11 mouse cellular contexts compared by ENCODE assay signal in the genomic region with DNA sequence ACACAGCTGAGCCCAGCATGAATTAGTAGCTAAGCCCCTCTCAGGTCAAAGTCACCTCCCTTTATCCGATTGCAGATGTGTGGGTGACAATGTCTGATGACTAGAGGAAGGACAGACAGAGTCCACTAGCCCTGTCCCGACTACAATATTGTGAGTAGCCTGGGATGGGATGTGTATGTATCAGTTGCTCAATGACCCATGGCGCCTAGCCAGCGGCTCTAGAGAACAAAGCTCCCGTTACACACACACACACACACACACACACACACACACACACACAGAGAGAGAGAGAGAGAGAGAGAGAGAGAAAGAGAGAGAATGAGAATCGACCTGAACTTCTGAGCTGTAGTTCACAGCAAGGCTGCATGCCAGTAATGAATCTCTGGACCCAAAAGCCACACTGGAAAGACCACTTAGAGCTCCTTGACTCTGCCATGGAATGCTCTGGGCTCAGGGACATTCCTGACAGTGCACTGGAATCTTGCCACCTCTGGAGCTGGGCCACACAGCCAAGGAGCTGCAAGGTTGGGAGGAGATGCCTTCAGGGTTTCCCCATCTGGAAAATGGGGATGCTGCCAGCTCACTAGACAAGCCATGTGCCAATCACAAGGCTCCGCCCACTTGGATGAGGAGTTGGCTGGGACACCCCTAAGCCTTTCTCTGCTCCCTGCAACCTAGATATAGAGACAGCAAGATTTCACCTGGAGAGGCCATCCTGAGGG. TPM values are rescaled to one million over a fixed set of nuclear protein-coding genes. Genes with fewer than 3 reads are reported as not detected.
A peak's percentile ranks its signal among the peaks of the same experiment; 100 is the strongest.
DNase-seq lines count a peak whose midpoint lies in the region; ATAC-seq and TF ChIP-seq lines count a peak whose summit lies in the region.
"Had no signal": no experiment of that assay in that cellular context is flagged by ENCODE, and none has a peak within 500 bp of the region (broad histone marks: within the 10 kb centered on the region; RNA-seq: fewer than 3 reads in every experiment).

No protein-coding gene starts in this region.

- no peak for ATAC-seq in heart, embryonic 15.5 days (replicated peaks; ENCODE audit: insufficient number of reproducible peaks, insufficient read depth, low FRiP score, low read depth)
- ATAC-seq in heart, embryonic 12.5 days (ENCODE audit: insufficient number of reproducible peaks, low FRiP score) = no peak
- ATAC-seq in lung, embryonic 14.5 days (ENCODE audit: insufficient read depth) = no peak
- no peak for ATAC-seq in hindbrain, embryonic 11.5 days (ENCODE audit: low FRiP score)
- ATAC-seq in forebrain, embryonic 15.5 days (replicated peaks) = no peak
- ATAC-seq: intestine, embryonic 16.5 days had no signal

- peaks cover 15% of the 10 kb centered on the region for H3K36me3 ChIP-seq in heart, embryonic 15.5 days
- peaks cover 26% of the 10 kb centered on the region for H3K36me3 ChIP-seq in heart, embryonic 12.5 days
- H3K36me3 ChIP-seq in lung, embryonic 14.5 days (ENCODE audit: insufficient read depth) = peaks cover 25% of the 10 kb centered on the region
- H3K36me3 ChIP-seq in hindbrain, embryonic 11.5 days (ENCODE audit: control insufficient read depth, insufficient read depth, low read length) = no peaks in the 10 kb centered on the region
- no peaks in the 10 kb centered on the region for H3K36me3 ChIP-seq in forebrain, embryonic 15.5 days
- H3K36me3 ChIP-seq: G1E had no signal

- H3K9ac ChIP-seq in heart, embryonic 15.5 days = no peak overlapping the region
- no peak overlapping the region for H3K9ac ChIP-seq in heart, embryonic 12.5 days
- no peak overlapping the region for H3K9ac ChIP-seq in lung, embryonic 14.5 days
- H3K9ac ChIP-seq in hindbrain, embryonic 11.5 days (ENCODE audit: low read depth, low read length) = no peak overlapping the region
- H3K9ac ChIP-seq in forebrain, embryonic 15.5 days (replicated peaks) = no peak overlapping the region
- H3K9ac ChIP-seq: embryonic facial prominence, embryonic 15.5 days had no signal

- DNase-seq in adipocyte (ENCODE audit: low spot score) = peak; percentile 82
- DNase-seq in gastrocnemius, adult 2 months = peak; percentile 86
- DNase-seq in lung, embryonic 14.5 days = peak; percentile 71
- DNase-seq in hindbrain, embryonic 11.5 days (ENCODE audit: low spot score) = no peak
- no peak for DNase-seq in right cerebral cortex, postnatal 4 days

- no peaks in the 10 kb centered on the region for H3K9me3 ChIP-seq in heart, embryonic 15.5 days (replicated peaks)
- no peaks in the 10 kb centered on the region for H3K9me3 ChIP-seq in heart, embryonic 12.5 days (replicated peaks)
- no peaks in the 10 kb centered on the region for H3K9me3 ChIP-seq in lung, embryonic 14.5 days (ENCODE audit: low read depth, low read length)
- no peaks in the 10 kb centered on the region for H3K9me3 ChIP-seq in hindbrain, embryonic 11.5 days (ENCODE audit: control insufficient read depth, low read length)
- no peaks in the 10 kb centered on the region for H3K9me3 ChIP-seq in forebrain, embryonic 15.5 days
- H3K9me3 ChIP-seq: embryonic facial prominence, embryonic 15.5 days had no signal

- no peak overlapping the region for H3K4me3 ChIP-seq in heart, embryonic 15.5 days
- no peak overlapping the region for H3K4me3 ChIP-seq in heart, embryonic 12.5 days
- H3K4me3 ChIP-seq in gastrocnemius, adult 2 months = peak overlapping the region; percentile 13; the same call in 1 of the 2 replicates
- no peak overlapping the region for H3K4me3 ChIP-seq in lung, embryonic 14.5 days (ENCODE audit: low read depth, low read length)
- no peak overlapping the region for H3K4me3 ChIP-seq in hindbrain, embryonic 11.5 days (ENCODE audit: low read depth, low read length)
- H3K4me3 ChIP-seq in forebrain, embryonic 15.5 days = no peak overlapping the region
- H3K4me3 ChIP-seq: embryonic facial prominence, embryonic 15.5 days had no signal

- peaks cover 27% of the 10 kb centered on the region for H3K27me3 ChIP-seq in heart, embryonic 15.5 days
- peaks cover 24% of the 10 kb centered on the region for H3K27me3 ChIP-seq in heart, embryonic 12.5 days (replicated peaks)
- peaks cover 39% of the 10 kb centered on the region for H3K27me3 ChIP-seq in lung, embryonic 14.5 days (ENCODE audit: insufficient read depth, low read length)
- H3K27me3 ChIP-seq in hindbrain, embryonic 11.5 days (ENCODE audit: control insufficient read depth, insufficient read depth, low read length) = peaks cover 36% of the 10 kb centered on the region
- H3K27me3 ChIP-seq in forebrain, embryonic 15.5 days = peaks cover 21% of the 10 kb centered on the region

- intact Hi-C loops in gastrocnemius, adult 2 months (cut with DNase I) = loop anchor here (5.0 kb wide), 1 partner anchor 59 kb away; no protein-coding TSS in a partner anchor

- H3K4me1 ChIP-seq in heart, embryonic 15.5 days (replicated peaks) = peaks cover 70% of the 10 kb centered on the region
- peaks cover 61% of the 10 kb centered on the region for H3K4me1 ChIP-seq in heart, embryonic 12.5 days (replicated peaks)
- H3K4me1 ChIP-seq in lung, embryonic 14.5 days (ENCODE audit: insufficient read depth) = peaks cover 19% of the 10 kb centered on the region
- H3K4me1 ChIP-seq in hindbrain, embryonic 11.5 days (replicated peaks; ENCODE audit: control insufficient read depth, insufficient read depth, low read length) = peaks cover 19% of the 10 kb centered on the region
- peaks cover 35% of the 10 kb centered on the region for H3K4me1 ChIP-seq in forebrain, embryonic 15.5 days

- peak overlapping the region; percentile 40; the same call in 1 of the 2 replicates for H3K27ac ChIP-seq in heart, embryonic 15.5 days
- H3K27ac ChIP-seq in heart, embryonic 12.5 days (ENCODE audit: poor library complexity, severe bottlenecking) = no peak overlapping the region
- peak overlapping the region; percentile 58 for H3K27ac ChIP-seq in gastrocnemius, adult 2 months
- H3K27ac ChIP-seq in lung, embryonic 14.5 days (ENCODE audit: low read depth) = no peak overlapping the region
- no peak overlapping the region for H3K27ac ChIP-seq in hindbrain, embryonic 11.5 days (ENCODE audit: low read depth, low read length)
- H3K27ac ChIP-seq in forebrain, embryonic 15.5 days (replicated peaks) = no peak overlapping the region

- H3K4me2 ChIP-seq in heart, embryonic 15.5 days = peak overlapping the region; percentile 17; the same call in 1 of the 2 replicates
- no peak overlapping the region for H3K4me2 ChIP-seq in heart, embryonic 12.5 days
- no peak overlapping the region for H3K4me2 ChIP-seq in lung, embryonic 14.5 days
- H3K4me2 ChIP-seq in hindbrain, embryonic 11.5 days (replicated peaks; ENCODE audit: low read depth, low read length) = no peak overlapping the region
- H3K4me2 ChIP-seq in forebrain, embryonic 15.5 days (replicated peaks) = no peak overlapping the region

- WGBS in heart, embryonic 15.5 days = 41% methylated on average over 7 of the region's 7 CpGs
- WGBS in heart, embryonic 12.5 days = 63% methylated on average over 7 of the region's 7 CpGs
- 56% methylated on average over 7 of the region's 7 CpGs for WGBS in lung, embryonic 14.5 days
- WGBS in hindbrain, embryonic 11.5 days = 67% methylated on average over 6 of the region's 7 CpGs
- WGBS in forebrain, embryonic 15.5 days = 69% methylated on average over 7 of the region's 7 CpGs

- TF ChIP-seq CTCF in gastrocnemius, adult 2 months (IDR thresholded peaks at IDR 0.05) = no peak
- TF ChIP-seq CTCF in lung, embryonic 14.5 days (IDR thresholded peaks at IDR 0.05; ENCODE audit: low read depth) = no peak

RNA-seq across cellular contexts. Expression of a gene that starts 6.3 kb away (rescaled TPM):
- 46.0 and 51.1 TPM in 2 replicates for polyA plus RNA-seq in heart, embryonic 15.5 days (2015; fragmentation: Nextera tagmentation; extraction: Ambion mirVana)
- polyA plus RNA-seq in heart, embryonic 12.5 days (2016; fragmentation: Nextera tagmentation; extraction: Ambion mirVana) = 34.4 and 37.4 TPM in 2 replicates
- 10 to 100 TPM; 17.8 to 27.4 TPM for total RNA-seq in gastrocnemius, adult 2 months (2021)
- 40.9 and 46.0 TPM in 2 replicates for polyA plus RNA-seq in lung, embryonic 14.5 days (2014; fragmentation: Nextera tagmentation; extraction: Ambion mirVana)
- 10.9 and 12.4 TPM in 2 replicates for polyA plus RNA-seq in hindbrain, embryonic 11.5 days (2014; fragmentation: Nextera tagmentation; extraction: Ambion mirVana)
- 13.9 and 17.5 TPM in 2 replicates for polyA plus RNA-seq in forebrain, embryonic 15.5 days (2015; fragmentation: Nextera tagmentation; extraction: Ambion mirVana)
- total RNA-seq: G1E had no signal
- polyA plus RNA-seq: G1E had no signal

Comparison
In these comparisons a context has a peak if more than half of its experiments do, and no peak if none do; other contexts are left out.
1. H3K27ac ChIP-seq: peak in heart, embryonic 15.5 days (single experiment) and gastrocnemius, adult 2 months (single experiment); none in heart, embryonic 12.5 days (single experiment), lung, embryonic 14.5 days (single experiment), hindbrain, embryonic 11.5 days (single experiment) and forebrain, embryonic 15.5 days (single experiment).
2. DNase-seq: peak in adipocyte (single experiment), gastrocnemius, adult 2 months (single experiment) and lung, embryonic 14.5 days (single experiment); none in hindbrain, embryonic 11.5 days (single experiment) and right cerebral cortex, postnatal 4 days (single experiment).